Mouse (Mus musculus): ENCODE data around the gene Otop2.

- TF ChIP-seq CTCF (IDR thresholded peaks at IDR 0.05; ENCODE audit: borderline replicate concordance, insufficient read depth, low read length) (no peak), POLR2A (IDR thresholded peaks at IDR 0.05; ENCODE audit: low read depth, low read length) (no peak)
Measured at GRCm38 (mm10) chr11:115323354-115323753, 16.4 kb downstream of the Otop2 start.
